Mouse (Mus musculus) forebrain, embryonic 12.5 days (tissue): ENCODE results near the gene Krtap4-6. TPM values are rescaled to one million over a fixed set of nuclear protein-coding genes. Genes with fewer than 3 reads are reported as not detected.
"Not testable (repeated sequence)": the region's sequence is repeated elsewhere in the genome, so short reads cannot be mapped to it uniquely, and the experiment has no call there.

Experiments
- ATAC-seq: fragments of 200-750 bp; cut with Nextera tagmentation; 2 replicates; pipeline ENCODE4 v1.8.0; 2017; ENCODE audit warnings: moderate TSS enrichment; ENCODE audit not compliant: low FRiP score
- H3K27ac ChIP-seq: fragments of 300-500 bp; sonication (generic); 2 replicates; pipeline ENCODE4 v1.5.1; 2016; ENCODE audit warnings: mild to moderate bottlenecking
- H3K27me3 ChIP-seq: fragments of 300-500 bp; sonication (generic); 2 replicates; pipeline ENCODE4 v1.6.1; 2016; ENCODE audit warnings: mild to moderate bottlenecking
- H3K36me3 ChIP-seq: fragments of 300-500 bp; sonication (generic); replicated peaks from 2 replicates; pipeline ENCODE4 v1.6.1; 2016; ENCODE audit warnings: mild to moderate bottlenecking
- H3K4me1 ChIP-seq: fragments of 300-500 bp; sonication (generic); 2 replicates; pipeline ENCODE4 v1.6.1; 2016
- H3K4me2 ChIP-seq: fragments of 300-500 bp; sonication (generic); 2 replicates; pipeline ENCODE4 v1.6.1; 2016; ENCODE audit warnings: mild to moderate bottlenecking, moderate library complexity
- H3K4me3 ChIP-seq: fragments of 300-500 bp; sonication (generic); replicated peaks from 2 replicates; pipeline ENCODE4 v1.5.1; 2016; ENCODE audit warnings: mild to moderate bottlenecking
- H3K9ac ChIP-seq: fragments of 300-500 bp; sonication (generic); 2 replicates; pipeline ENCODE4 v1.6.1; 2016; ENCODE audit warnings: mild to moderate bottlenecking
- H3K9me3 ChIP-seq: fragments of 300-500 bp; sonication (generic); 2 replicates; pipeline ENCODE4 v1.6.1; 2016
- WGBS: fragments of 180-500 bp; shearing (Covaris S2); methylation state at CpG from one replicate; pipeline ENCODE4 v1.1.7; 2016; 5-methylcytosine and 5-hydroxymethylcytosine counted together
- polyA plus RNA-seq: library from polyadenylated mRNA; unstranded; fragments of >200 nt; fragmentation: Nextera tagmentation; extraction: Ambion mirVana; gene quantifications from 2 replicates; pipeline ENCODE4 v1.2.1, GENCODE M21; 2016

Krtap4-6 gene
- not detected in 2 replicates for polyA plus RNA-seq

GRCm38 (mm10) chr11:99665860-99666259 is at the start of gene Krtap4-6:
Gene Krtap4-6, minus strand, starts transcription at chr11:99665960.
- Histone ChIP-seq H3K27me3 (no peaks in the 10 kb centered on the region), H3K9me3 (no peaks in the 10 kb centered on the region), H3K4me3 (no peak within 1 kb of the TSS), H3K4me2 (no peak within 1 kb of the TSS), H3K27ac (0 out of 2 replicates have a peak within 1 kb of the TSS, but pooled peaks have one; percentile 50), H3K36me3 (no peaks in the 10 kb centered on the region), H3K4me1 (no peaks in the 10 kb centered on the region), H3K9ac (no peak within 1 kb of the TSS)
- no peak for ATAC-seq

- Histone ChIP-seq H3K27me3 (no peaks in the 10 kb centered on the region), H3K4me3 (no peak within 1 kb of the TSS), H3K4me2 (no peak within 1 kb of the TSS), H3K9ac (no peak within 1 kb of the TSS), H3K9me3 (no peaks in the 10 kb centered on the region), H3K4me1 (no peaks in the 10 kb centered on the region), H3K27ac (no peak within 1 kb of the TSS), H3K36me3 (no peaks in the 10 kb centered on the region)
- 86% methylated on average over 1 of the region's 1 CpGs for WGBS
- ATAC-seq, result no peak
These were observed 24.7 kb upstream of the Krtap4-6 start, which contains the start of gene Gm14190 for GRCm38 (mm10) chr11:99690463-99690862. Gene Gm14190, minus strand, starts transcription at chr11:99690740.

- H3K36me3 ChIP-seq, H3K27me3 ChIP-seq, H3K9ac ChIP-seq, H3K9me3 ChIP-seq, H3K4me3 ChIP-seq, H3K4me1 ChIP-seq, H3K4me2 ChIP-seq, H3K27ac ChIP-seq, ATAC-seq: not testable (repeated sequence)
- 72% methylated on average over 1 of the region's 1 CpGs for WGBS
These were observed 19.5 kb upstream of the Krtap4-6 start for GRCm38 (mm10) chr11:99685235-99685634.

- no peaks in the 10 kb centered on the region for H3K27me3 ChIP-seq
- ATAC-seq, result no peak
- WGBS, result 85% methylated on average over 2 of the region's 2 CpGs
- H3K4me1 ChIP-seq, result no peaks in the 10 kb centered on the region
- H3K4me3 ChIP-seq, result no peak overlapping the region
- H3K36me3 ChIP-seq, result no peaks in the 10 kb centered on the region
- H3K9ac ChIP-seq, result no peak overlapping the region
- H3K9me3 ChIP-seq, result no peaks in the 10 kb centered on the region
- H3K4me2 ChIP-seq, result no peak overlapping the region
- H3K27ac ChIP-seq, result no peak overlapping the region
These were observed 17.7 kb upstream of the Krtap4-6 start for GRCm38 (mm10) chr11:99683481-99683880.

- no peak overlapping the region for H3K9ac ChIP-seq
- H3K4me1 ChIP-seq, result no peaks in the 10 kb centered on the region
- H3K27ac ChIP-seq, result no peak overlapping the region
- H3K4me2 ChIP-seq, result no peak overlapping the region
- H3K27me3 ChIP-seq, result no peaks in the 10 kb centered on the region
- 87% methylated on average over 10 of the region's 10 CpGs for WGBS
- H3K36me3 ChIP-seq, result no peaks in the 10 kb centered on the region
- H3K4me3 ChIP-seq, result no peak overlapping the region
- ATAC-seq, result no peak
- no peaks in the 10 kb centered on the region for H3K9me3 ChIP-seq
These were observed 3.0 kb downstream of the Krtap4-6 start for GRCm38 (mm10) chr11:99662802-99663201.

- Histone ChIP-seq H3K9ac (no peak overlapping the region), H3K4me1 (no peaks in the 10 kb centered on the region), H3K27me3 (no peaks in the 10 kb centered on the region), H3K27ac (no peak overlapping the region), H3K4me3 (no peak overlapping the region), H3K36me3 (no peaks in the 10 kb centered on the region), H3K9me3 (no peaks in the 10 kb centered on the region), H3K4me2 (no peak overlapping the region)
- no peak for ATAC-seq
- 90% methylated on average over 4 of the region's 4 CpGs for WGBS
These were observed 6.5 kb downstream of the Krtap4-6 start for GRCm38 (mm10) chr11:99659256-99659655.

- H3K9me3 ChIP-seq, H3K27ac ChIP-seq, H3K4me3 ChIP-seq: not testable (repeated sequence)
These were observed 7.2 kb downstream of the Krtap4-6 start, which contains the start of gene Gm11563 for GRCm38 (mm10) chr11:99658467-99659010. Gene Gm11563, minus strand, starts transcription at chr11:99658960.

GRCm38 (mm10) chr11:99657051-99657450 is 8.7 kb downstream of the Krtap4-6 start:
- H3K4me3 ChIP-seq, result no peak overlapping the region
- H3K9ac ChIP-seq, result no peak overlapping the region
- no peaks in the 10 kb centered on the region for H3K27me3 ChIP-seq
- WGBS, result 56% methylated on average over 5 of the region's 5 CpGs
- no peak overlapping the region for H3K27ac ChIP-seq
- H3K36me3 ChIP-seq, result no peaks in the 10 kb centered on the region
- no peak overlapping the region for H3K4me2 ChIP-seq
- ATAC-seq, result no peak
- H3K9me3 ChIP-seq, result no peaks in the 10 kb centered on the region
- no peaks in the 10 kb centered on the region for H3K4me1 ChIP-seq

More at GRCm38 (mm10) chr11:99658467-99659010, 7.2 kb downstream of the Krtap4-6 start, which contains the start of gene Gm11563:
- not testable (repeated sequence) for ATAC-seq, H3K9ac ChIP-seq, H3K4me2 ChIP-seq, H3K4me1 ChIP-seq, H3K27me3 ChIP-seq, H3K36me3 ChIP-seq
- 75% methylated on average over 10 of the region's 10 CpGs for WGBS

GRCm38 (mm10) chr11:99650136-99650535 is 15.6 kb downstream of the Krtap4-6 start, which contains the start of gene Gm11555:
Gene Gm11555, minus strand, starts transcription at chr11:99650236.
- Histone ChIP-seq H3K27ac (no peak within 1 kb of the TSS), H3K36me3 (no peaks in the 10 kb centered on the region), H3K27me3 (no peaks in the 10 kb centered on the region), H3K9ac (no peak within 1 kb of the TSS), H3K4me3 (no peak within 1 kb of the TSS), H3K4me2 (no peak within 1 kb of the TSS), H3K4me1 (no peaks in the 10 kb centered on the region), H3K9me3 (no peaks in the 10 kb centered on the region)
- 81% methylated on average over 2 of the region's 2 CpGs for WGBS
- ATAC-seq, result no peak

- 88% methylated on average over 15 of the region's 15 CpGs for WGBS
- H3K4me3 ChIP-seq, result no peak overlapping the region
- H3K27ac ChIP-seq, result no peak overlapping the region
- no peaks in the 10 kb centered on the region for H3K27me3 ChIP-seq
- H3K36me3 ChIP-seq, result no peaks in the 10 kb centered on the region
- H3K4me1 ChIP-seq, result no peaks in the 10 kb centered on the region
- no peak for ATAC-seq
- H3K9ac ChIP-seq, result no peak overlapping the region
- H3K9me3 ChIP-seq, result no peaks in the 10 kb centered on the region
- no peak overlapping the region for H3K4me2 ChIP-seq
These were observed 19.3 kb downstream of the Krtap4-6 start for GRCm38 (mm10) chr11:99646444-99646843.

GRCm38 (mm10) chr11:99644351-99644750 is 21.4 kb downstream of the Krtap4-6 start:
- no peak overlapping the region for H3K4me3 ChIP-seq
- H3K36me3 ChIP-seq, result no peaks in the 10 kb centered on the region
- ATAC-seq, result no peak
- H3K27ac ChIP-seq, result no peak overlapping the region
- WGBS, result 74% methylated on average over 3 of the region's 3 CpGs
- H3K27me3 ChIP-seq, result no peaks in the 10 kb centered on the region
- H3K9me3 ChIP-seq, result no peaks in the 10 kb centered on the region
- H3K4me1 ChIP-seq, result no peaks in the 10 kb centered on the region
- no peak overlapping the region for H3K9ac ChIP-seq
- no peak overlapping the region for H3K4me2 ChIP-seq

- not testable (repeated sequence) for H3K4me1 ChIP-seq, H3K9ac ChIP-seq, ATAC-seq, H3K4me3 ChIP-seq, H3K9me3 ChIP-seq, H3K36me3 ChIP-seq, H3K27me3 ChIP-seq, H3K4me2 ChIP-seq
- WGBS, result 89% methylated on average over 9 of the region's 9 CpGs
- 0 out of 2 replicates have a peak within 1 kb of the TSS, but pooled peaks have one; percentile 36 for H3K27ac ChIP-seq
These were observed 22.1 kb downstream of the Krtap4-6 start, which contains the start of gene Krtap4-7 for GRCm38 (mm10) chr11:99643635-99644139. Gene Krtap4-7, minus strand, starts transcription at chr11:99644089.

- no peaks in the 10 kb centered on the region for H3K27me3 ChIP-seq
- H3K9me3 ChIP-seq, result no peaks in the 10 kb centered on the region
- H3K4me2 ChIP-seq, result no peak overlapping the region
- H3K4me1 ChIP-seq, result no peaks in the 10 kb centered on the region
- 61% methylated on average over 1 of the region's 1 CpGs for WGBS
- no peak overlapping the region for H3K4me3 ChIP-seq
- H3K36me3 ChIP-seq, result no peaks in the 10 kb centered on the region
- ATAC-seq, result no peak
- H3K9ac ChIP-seq, result no peak overlapping the region
- H3K27ac ChIP-seq, result no peak overlapping the region
These were observed 24.8 kb downstream of the Krtap4-6 start for GRCm38 (mm10) chr11:99640926-99641325.
